Mouse (Mus musculus) retina, embryonic 14.5 days (tissue): Measurements from ENCODE around the gene Mrpl54.

Experiments
- DNase-seq: peaks from one replicate; pipeline ENCODE4 v3.0.0-alpha.2; 2015; ENCODE audit warnings: low spot score

Mrpl54 gene

GRCm38 (mm10) chr10:81261025-81261424 lies 5.7 kb downstream of the Mrpl54 start:
- no peak for DNase-seq

GRCm38 (mm10) chr10:81259225-81259884 lies 7.4 kb downstream of the Mrpl54 start:
- DNase-seq: no peak

GRCm38 (mm10) chr10:81257158-81258039 lies 9.3 kb downstream of the Mrpl54 start:
- DNase-seq: peak; percentile 49

GRCm38 (mm10) chr10:81254886-81255285 lies 11.8 kb downstream of the Mrpl54 start:
- no peak for DNase-seq

DNA sequence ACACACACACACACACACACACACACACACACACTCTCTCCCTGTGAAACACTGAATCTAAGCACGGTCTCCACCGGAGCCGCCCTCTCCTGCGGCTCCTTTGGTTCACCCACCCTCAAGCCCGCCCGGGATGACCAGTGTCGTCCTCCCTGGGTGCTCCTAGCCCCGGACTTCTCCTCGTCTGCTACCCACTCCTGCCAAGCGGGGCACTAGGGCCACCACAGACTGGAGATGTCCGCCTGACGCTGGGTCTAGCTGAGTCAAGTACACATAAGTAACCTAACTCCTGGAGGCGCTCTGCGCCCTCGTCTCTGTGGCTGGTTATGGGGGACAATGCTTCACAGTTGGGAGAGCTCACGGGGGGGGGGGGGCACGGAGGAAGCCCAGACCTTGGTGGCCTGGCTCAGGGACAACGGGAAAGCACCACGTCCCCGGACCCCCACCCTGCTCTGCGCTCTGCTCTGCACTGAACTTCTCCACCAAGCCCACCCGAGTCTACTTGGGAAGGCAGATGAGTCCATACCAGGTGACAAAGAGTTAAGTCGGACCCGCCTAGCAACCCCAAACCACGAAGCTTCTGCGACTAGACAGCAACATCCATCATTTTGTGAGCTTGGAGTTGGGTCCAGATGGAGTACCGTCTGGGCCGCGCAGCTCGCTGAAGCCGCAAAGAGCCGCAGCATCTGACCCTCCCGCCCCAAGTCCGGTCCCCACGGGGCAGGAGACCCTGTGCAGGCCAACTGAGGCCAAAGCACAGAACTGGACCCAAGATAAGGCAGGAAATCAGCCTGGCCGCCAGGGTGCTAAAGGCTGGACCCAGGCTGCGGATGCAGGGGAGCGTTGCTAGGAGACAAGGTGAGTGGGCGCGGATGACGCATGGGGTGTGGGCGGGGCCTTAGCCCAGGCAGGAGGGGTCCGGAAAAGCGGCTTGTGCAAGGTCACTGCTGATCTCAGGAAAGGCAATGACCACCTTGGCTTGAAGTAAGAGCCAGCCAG lies 14.0 kb downstream of the Mrpl54 start, which contains the start of gene Matk:
Gene Matk (plus strand): TSS at position 512 of the 996 bp plus-strand sequence.
- DNase-seq: peak; percentile 72

GRCm38 (mm10) chr10:81249442-81249841 lies 17.3 kb downstream of the Mrpl54 start:
- DNase-seq: no peak

- no peak for DNase-seq
Measured at GRCm38 (mm10) chr10:81247804-81248203, 18.9 kb downstream of the Mrpl54 start.

- DNase-seq: no peak
Measured at GRCm38 (mm10) chr10:81245166-81245565, 21.6 kb downstream of the Mrpl54 start.

- DNase-seq: peak; percentile 87
Measured at GRCm38 (mm10) chr10:81244595-81244994, 22.1 kb downstream of the Mrpl54 start.

DNA sequence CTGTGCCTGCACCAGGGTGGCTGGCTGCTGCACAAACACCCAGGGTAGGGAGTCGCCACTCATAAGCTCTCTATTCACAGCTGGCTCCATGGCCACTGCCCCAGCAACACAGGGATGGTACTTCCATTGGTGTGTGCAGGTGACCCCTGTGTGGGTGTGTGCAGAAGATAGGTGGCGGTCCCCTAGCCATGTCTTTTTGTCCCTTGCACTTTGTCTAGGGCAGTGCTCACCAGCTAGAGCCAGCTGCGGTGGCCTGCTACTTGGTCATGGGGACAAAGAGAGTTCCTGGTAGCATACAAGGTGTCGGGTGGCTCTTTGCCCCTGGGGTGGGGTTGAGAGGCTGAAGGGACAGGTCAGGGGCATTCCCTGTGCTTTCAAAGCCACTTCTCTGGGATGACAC lies 22.6 kb downstream of the Mrpl54 start:
- no peak for DNase-seq

- no peak for DNase-seq
Measured at GRCm38 (mm10) chr10:81242021-81242420, 24.7 kb downstream of the Mrpl54 start.

- DNase-seq: peak; percentile 82
Measured at GRCm38 (mm10) chr10:81240876-81241275, 25.9 kb downstream of the Mrpl54 start.

DNA sequence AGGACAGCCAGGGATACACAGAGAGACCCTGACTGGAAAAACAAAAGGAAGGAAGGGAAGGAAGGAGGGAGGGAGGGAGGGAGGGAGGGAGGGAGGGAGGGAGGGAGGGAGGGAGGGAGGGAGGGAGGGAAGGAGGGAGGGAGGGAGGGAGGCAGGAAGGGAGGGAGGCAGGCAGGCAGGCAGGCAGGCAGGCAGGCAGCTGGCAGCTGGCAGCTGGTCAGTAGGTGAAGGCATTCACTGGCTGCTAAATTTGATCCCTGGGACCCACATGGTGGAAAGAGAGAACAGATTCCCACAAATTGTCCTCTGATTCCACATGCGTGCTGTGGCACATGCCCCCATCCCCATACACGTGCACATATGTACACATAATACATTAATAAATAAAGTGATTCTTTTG lies 28.1 kb downstream of the Mrpl54 start:
- DNase-seq: no peak

DNA sequence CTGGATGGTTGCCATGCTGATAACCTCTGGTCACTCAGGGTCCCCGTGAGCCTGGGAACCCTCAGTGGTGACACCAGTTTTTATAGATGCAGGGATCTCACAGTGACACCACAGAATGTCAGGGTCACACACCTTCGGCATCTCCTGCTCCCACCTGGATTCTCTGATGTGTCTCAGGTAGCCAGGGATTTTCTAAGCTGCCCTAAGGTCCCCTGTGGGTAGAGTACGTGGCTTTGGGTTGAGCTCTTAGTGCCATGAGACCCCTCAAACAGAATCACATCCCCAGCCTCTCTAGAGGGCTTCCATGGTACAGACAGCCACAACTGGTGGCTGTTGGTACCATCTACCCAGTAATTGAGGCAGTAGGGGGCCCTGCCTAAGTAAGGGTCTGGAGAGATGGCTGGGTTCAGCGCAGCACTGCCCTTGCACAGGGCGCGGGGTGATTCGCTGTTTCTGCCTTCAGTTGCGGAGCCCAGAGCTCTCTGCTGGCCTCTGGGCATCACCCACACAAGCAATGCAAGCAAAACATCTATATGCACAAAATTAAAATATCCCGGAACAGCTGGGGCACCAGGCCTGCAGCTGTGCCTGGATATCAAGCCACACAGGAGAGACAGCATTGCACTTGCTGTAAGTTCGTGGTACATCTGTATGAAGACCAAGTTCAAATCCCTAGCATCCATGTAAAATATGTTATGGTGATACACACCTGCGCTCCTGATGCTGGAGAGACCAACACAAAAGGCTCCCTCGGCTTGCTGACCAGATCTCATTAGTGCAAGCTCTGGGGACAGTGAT lies 30.1 kb downstream of the Mrpl54 start:
- no peak for DNase-seq

DNA sequence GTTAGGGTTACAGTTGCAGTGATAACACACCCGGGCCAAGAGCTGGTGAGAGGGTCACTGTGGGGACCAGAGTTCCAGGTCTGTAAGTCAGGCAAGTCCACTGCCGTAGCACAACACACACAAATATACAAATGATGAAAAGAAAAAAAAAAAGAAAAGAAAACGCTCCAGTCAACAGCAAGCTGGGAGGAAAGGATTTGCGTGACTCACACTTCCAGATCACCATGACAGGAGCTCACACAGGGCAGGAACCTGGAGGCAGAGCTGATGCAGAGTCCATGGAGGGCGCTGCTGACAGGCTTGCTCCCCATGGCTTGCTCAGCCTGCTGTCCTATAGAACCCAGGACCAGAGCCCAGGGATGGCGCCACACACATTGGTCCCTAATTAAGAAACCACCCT lies 32.5 kb downstream of the Mrpl54 start:
- no peak for DNase-seq

GRCm38 (mm10) chr10:81233226-81233585 lies 33.5 kb downstream of the Mrpl54 start:
- no peak for DNase-seq

GRCm38 (mm10) chr10:81232580-81233225 lies 34.0 kb downstream of the Mrpl54 start, which contains the start of gene Zfr2:
Gene Zfr2 (plus strand): TSS chr10:81233155.
- DNase-seq: peak; percentile 85

DNA sequence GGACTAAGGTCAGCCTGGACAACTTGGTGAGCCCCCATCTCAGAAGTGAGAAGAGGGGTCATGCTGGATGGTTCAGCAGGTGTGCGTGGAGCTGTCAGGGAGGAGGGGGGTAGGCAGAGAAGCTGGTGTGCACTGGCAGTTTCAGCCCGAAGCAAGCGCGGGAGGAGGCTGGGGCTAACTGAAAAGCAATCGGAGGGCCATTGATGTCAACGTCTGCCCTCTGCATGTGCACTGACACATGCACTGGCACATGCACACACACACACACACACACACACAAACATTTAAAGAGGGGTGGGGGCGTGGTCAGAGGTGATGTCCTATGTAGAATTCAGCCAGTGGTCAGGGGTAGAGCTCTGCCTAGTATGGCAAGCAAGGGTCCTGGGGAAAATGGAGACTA lies 35.3 kb downstream of the Mrpl54 start:
- DNase-seq: no peak

- DNase-seq: peak; percentile 75
Measured at GRCm38 (mm10) chr10:81230438-81231332, 36.0 kb downstream of the Mrpl54 start, which contains the start of gene Atcay. Gene Atcay (minus strand): TSS chr10:81230833.
